Mouse (Mus musculus): Measurements from ENCODE around the gene Csnk2b.

Gene Csnk2b

GRCm38 (mm10) chr17:35121871-35122303, at the start of gene Csnk2b:
Gene Csnk2b (minus strand): TSS chr17:35122053.
- peak; percentile 60 for DNase-seq

DNA sequence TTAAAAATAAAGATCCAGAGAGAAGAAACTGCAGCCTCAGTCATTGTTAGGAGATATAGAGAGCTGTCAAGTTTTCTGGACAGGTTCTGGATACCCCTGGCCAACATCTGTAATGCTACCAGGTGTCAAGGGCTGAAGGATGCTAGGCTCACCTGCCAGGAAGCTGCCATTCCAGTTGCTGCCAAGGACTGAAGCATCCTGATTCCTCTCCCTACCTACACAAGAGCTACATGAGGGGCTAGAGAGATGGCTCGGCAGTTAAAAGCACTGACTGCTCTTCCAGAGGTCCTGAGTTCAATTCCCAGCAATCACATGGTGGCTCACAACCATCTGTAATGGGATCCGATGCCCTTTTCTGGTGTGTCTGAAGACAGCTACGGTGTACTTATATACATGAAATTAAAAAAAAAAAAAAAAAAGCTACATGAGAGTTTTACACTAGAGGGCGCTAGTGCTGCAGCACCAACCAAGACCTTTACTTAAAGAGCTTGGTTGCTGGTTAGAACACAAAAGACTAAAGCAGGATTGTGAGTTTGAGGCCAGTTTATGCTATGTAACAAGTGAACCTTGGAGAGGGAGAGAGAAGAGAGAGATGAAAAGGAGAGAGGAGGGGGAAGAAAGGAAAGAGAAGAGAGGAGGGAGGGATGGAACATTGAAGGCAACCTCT, 46.8 kb upstream of the Csnk2b start:
- peak; percentile 72 for DNase-seq

DNA sequence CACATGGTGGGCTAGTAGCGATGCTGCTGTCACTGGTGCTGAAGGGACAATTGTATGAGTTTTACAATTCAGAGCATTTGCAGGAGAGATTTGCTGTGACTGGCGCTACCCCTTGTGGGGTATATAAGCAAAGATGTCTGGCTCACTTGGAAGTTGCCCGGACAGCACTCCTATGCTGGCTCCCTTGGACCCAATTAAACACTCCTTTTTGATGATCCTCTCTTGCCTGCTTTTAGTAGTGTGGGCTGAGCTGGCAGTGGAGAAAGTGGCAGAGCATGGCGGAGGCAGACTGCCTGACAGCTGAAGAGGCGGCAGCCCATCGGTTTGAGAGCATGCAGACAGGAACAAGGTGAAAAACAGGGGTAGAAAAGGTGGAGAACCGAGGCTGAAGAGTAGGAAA, 45.9 kb upstream of the Csnk2b start:
- DNase-seq: no peak

GRCm38 (mm10) chr17:35166352-35167035, 44.6 kb upstream of the Csnk2b start:
- DNase-seq: peak; percentile 94

- DNase-seq: no peak
These were observed 43.8 kb upstream of the Csnk2b start for GRCm38 (mm10) chr17:35165451-35166155.

DNA sequence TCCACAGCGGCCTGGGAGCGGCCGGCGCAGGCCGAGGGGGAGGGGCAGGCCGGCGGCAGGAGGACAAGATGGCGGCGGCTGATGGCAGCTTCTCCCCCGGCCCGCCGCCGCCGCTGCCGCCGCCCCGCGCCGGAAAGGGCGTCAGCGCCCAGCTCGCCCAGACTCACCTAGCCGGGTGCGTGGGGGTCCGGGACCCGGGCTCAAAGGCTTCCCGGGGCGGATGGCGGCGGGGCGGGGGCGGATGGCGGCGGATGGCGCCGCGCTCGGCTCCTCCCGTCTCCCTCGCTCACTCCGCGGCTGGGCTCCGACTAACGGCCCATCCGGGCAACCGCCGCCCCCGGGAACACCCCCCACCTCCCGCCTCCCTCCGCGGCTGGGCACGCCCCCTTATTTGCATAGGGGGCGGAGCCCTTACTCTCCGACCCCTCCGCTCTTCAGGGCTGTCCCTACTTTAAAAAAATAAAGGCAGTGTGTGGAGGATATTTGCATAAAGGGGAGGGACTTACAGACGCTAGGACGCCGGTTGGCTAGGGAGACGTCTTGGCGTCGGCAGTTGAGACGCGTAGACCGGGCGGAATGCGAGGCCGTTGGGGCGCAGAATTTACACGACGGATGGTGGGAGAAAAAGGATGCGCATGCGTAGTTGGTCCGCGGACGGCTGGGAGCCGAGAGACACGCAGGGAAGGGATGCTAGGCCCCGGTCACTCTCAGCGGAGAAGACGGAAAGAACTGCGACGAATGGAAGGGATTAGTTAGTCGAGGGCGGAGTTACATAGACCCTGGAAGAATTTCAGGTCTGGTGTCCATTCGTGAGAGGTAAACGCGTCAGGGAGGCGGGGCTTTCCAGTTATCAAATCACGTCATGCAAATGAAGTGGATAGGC, 43.0 kb upstream of the Csnk2b start, which contains the start of gene Prrc2a:
Prrc2a (minus strand) TSS at position 330 of the 883 bp plus-strand sequence.
- peak; percentile 98 for DNase-seq

DNA sequence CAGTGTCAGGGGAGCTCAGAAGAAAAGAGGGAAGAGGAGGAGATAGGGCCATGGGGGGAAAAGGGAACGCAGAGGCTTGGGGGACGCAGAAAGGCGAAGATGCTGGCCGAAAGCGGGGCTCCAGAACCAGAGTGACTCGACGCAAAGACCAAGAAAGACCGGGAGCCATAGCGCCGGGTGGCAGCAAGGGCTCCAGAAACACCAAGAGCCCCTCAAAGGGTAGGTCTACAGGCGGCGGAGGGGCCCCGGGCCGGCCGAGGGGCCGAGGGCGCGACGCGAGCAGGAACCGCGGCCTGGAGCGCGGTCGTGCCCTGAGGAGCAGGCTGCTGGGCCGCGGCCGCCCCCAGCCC, 42.3 kb upstream of the Csnk2b start:
- DNase-seq: peak; percentile 10

DNA sequence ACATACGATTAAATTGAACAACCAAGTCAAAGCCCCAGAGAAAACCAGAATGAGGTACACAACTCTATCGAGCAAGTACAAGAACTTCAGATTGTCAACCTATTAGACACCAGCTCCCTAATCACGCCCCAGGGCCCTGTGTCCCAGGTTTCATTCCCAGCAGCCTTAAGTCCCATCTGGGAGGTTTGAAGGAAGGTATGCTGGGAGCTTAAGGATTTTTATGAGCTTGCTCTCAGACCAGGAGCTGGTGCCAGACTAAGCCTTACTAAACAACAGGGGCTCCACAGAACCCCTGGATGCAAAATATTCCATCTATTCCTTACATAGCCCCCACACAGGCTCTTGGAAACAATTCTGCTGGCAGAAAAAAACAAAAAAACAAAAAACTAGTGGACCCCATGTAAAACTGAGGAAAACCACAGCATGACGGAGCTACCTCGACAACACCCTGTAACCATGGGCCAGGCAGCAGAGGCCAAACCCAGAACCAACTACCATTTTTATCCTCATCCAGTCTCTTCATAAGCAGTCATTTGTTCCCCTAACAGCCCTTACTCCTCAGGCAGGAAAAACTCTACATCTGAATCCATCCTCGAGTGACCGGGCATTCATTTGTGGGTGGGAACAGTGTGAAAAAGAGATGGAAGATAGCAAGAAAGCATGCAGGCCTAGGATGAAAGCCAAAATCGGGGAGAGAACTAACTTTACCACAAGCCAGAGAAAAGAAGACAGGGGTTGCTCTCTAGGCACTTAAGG, 41.7 kb upstream of the Csnk2b start:
- DNase-seq: peak; percentile 5

- DNase-seq: peak; percentile 61
These were observed 40.9 kb upstream of the Csnk2b start for GRCm38 (mm10) chr17:35162730-35163129.

DNA sequence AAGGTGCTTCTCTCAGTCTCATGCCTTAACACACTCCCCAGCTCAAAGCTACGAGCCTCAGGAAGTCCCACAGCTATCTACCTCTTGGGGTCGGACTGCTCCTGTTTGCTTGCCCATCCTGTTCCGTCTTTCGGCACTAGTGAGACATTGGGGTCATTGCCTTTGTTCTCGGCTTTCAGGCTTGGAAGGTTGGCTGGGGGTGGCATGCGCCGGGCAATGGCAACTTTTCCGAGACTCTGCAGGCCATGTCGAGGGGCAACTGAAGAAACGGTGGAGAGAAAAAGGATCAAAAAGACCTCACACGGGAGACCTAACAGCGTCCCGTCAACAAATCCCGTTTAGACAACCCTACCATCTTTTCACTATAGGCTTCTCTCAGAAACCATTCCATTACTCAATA, 40.3 kb upstream of the Csnk2b start:
- DNase-seq: no peak

DNA sequence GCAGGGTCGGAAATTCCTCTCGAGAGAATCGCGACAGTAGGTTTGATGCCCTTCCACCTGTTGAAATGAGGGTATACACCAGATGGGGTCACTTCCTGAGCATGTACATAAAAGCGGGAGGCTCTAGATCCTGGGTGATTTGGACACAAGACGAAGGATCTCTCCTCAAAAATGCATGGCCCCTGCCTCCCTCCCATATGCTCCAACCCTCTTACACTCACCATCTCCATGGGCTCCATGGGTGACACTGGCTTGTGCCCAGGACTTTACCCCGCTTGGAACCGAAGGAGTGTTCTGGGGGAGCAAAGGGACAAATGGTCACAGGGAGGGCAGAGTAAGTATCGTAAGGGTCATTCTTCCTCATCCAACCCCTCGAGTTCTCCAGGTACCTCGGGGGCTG, 39.6 kb upstream of the Csnk2b start:
- no peak for DNase-seq

DNA sequence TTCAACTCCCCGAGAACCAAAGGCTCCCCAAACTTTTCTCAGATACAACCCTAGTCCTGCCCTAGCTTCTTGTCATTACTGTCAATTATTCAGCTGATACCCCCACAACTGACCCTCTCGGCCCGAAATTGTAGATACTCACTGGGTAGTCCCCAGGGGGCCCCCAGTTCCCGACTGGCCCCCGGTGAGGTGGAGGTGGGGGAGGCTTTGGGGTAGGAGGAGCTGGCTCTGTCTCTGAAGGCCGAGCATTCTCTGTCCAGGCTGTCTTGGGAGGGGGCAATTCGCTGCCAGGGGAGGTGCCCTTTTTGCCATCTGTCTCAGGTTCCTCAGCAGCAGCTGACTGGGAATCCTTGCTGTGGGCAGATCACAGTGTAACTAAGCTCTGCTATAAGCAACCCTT, 37.8 kb upstream of the Csnk2b start:
- no peak for DNase-seq

DNA sequence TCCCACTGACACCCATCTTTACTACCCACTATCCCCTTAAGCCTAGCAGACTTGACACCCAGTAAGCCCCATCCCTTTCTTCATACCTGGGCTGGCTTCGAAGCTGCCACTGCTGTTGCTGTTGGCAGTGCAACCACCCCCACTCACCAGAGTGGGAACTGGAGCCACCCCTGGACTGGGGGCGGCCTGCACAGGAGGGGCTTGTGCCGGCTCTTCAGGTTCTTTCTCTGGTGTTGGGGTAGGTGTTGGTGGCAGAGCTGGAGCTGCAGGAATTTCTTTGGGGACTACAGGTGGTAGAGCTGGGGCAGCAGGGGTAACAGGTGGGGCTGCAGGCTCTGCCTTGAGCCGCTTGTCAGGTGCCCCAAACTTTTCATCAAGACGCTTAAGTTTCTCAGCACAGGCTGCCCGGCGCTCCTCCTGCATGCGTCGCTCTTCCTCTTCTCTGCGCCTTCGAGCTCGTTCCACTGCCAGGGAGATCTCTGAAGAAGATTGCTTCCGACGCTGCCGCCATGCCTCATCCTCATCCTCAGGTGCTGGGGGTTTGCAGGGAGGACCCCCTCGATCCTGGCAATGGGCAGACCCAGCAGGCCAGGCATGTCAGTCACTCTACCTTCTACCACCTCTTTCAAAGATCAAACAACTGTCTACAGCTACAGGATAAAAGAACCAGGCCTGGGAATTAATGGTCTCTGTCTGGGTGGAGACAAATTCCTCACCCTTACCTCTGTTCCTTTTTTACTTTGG, 37.2 kb upstream of the Csnk2b start:
- DNase-seq: no peak

DNA sequence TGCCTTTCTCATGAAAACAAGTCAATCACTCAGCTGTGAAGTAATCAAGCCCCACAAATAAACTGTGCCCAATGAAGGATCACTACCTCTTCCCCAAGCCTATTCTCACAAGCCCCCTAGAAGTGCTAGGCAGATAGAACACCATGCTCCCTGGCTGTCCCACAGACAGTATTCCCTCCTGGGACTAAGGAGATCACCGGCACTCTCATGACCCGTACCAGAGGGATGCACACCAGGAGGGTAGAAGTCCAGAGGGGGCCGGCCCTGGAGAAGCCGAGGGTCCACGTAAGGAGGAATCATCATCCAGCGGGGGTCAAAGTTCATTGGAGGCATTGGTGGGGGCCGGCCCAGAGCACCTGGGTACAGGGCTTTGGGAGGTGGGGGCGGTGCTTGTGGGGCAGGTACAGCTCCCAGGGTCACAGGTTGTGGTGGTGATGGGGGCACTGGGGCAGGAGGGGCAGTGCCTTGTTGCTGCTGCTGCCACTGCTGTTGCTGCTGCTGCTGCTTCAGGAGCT, 35.9 kb upstream of the Csnk2b start:
- DNase-seq: no peak

DNA sequence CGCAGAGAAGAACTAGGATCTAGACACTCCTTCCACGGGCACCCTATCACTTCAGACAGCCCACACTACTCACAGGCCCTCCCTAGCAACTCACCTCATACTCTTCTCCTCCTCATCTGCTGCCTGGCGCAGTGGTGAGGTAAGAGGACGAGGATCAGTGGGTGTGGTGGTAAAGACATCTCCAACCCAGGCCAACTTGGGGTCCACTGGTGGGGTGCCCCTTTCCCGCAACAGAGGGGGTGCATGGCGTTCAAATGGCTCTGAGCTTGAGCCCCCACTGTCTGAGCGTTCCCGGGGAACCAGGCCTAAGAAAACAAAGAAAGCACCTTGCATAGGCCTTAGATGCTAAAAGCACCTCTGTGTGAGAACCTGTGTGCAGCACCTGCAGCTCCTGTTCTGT, 35.4 kb upstream of the Csnk2b start:
- DNase-seq: no peak

DNA sequence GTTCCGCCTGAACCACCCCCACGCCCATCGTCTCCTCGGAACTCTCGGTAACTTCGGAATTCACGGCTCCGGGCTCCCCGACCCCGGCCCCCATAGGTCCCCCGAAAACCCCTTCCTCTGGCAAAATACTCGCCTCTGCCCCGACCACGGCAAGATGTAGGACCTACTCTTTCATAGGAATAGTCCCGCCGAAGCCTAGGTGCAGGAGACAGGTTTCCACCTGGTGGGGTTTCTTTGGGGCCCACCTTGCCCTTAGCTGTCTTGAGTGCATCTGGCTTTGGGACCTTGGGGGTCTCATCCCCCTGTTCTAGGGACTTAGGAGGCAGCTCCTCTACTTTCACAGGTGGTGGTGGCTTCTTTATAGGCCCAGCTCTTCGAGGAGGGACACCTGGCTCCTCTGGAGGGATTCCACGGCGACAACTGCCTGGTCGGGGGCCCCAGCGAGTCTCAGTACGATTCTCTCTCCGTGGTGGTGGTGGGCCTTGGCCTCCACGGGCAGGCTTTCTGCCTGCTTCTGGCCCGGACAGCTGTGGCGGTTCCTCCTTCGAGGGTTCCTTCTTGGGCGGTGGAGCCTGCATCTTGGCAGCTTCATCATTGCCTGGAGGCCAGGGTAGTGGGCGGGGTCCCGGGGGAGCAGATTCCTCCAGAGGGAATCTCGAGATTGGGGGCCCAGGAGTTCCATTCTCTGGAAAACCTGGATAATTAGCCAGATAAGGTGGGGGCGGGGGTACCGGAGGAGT, 34.8 kb upstream of the Csnk2b start:
- no peak for DNase-seq

GRCm38 (mm10) chr17:35155451-35155850, 33.6 kb upstream of the Csnk2b start:
- DNase-seq: no peak

GRCm38 (mm10) chr17:35154616-35155015, 32.8 kb upstream of the Csnk2b start:
- no peak for DNase-seq

GRCm38 (mm10) chr17:35153931-35154330, 32.1 kb upstream of the Csnk2b start:
- DNase-seq: no peak

DNA sequence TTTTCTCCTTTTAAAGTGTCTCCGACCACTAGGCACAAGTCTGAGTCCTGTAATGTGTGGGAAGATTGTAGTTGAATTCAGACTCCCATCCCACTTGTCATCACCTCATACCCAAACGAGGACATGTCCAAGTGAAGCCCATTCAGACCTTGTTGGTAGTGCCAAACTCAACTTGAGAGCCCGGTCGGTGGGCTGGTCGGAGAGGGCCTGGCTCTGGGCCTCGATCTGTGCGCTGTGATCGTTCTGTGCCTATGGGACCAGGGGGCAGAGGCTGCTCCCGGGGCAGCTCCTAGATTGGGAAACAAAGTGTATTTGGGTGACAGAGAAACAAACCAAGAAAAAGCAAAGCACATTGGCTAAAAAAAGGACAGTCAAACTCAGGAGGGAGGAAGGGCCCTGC, 31.2 kb upstream of the Csnk2b start:
- DNase-seq: no peak
